Mouse (Mus musculus) ES-E14 (cell line): ENCODE measurements around the gene Rars.

ENCODE experiments used
- MAFK ChIP-seq: IDR thresholded peaks from 2 replicates; pipeline ENCODE4 v1.6.1; 2014; ENCODE audit warnings: mild to moderate bottlenecking, low read depth, low read length, inconsistent platforms; ENCODE audit not compliant: insufficient read depth
- ZNF384 ChIP-seq: IDR thresholded peaks from 2 replicates; pipeline ENCODE4 v1.6.1; 2012; ENCODE audit warnings: low read depth, low read length, inconsistent platforms

- TF ChIP-seq MAFK, result no peak
- TF ChIP-seq ZNF384, result no peak
Measured at GRCm38 (mm10) chr11:35766845-35767244, 67.5 kb downstream of the Rars start.
